ENCODE assay signal across 24 mouse cellular contexts in genomic region chr6:80263972-80264371, GRCm38 (mm10).
A peak's percentile ranks its signal among the peaks of the same experiment; 100 is the strongest.
DNase-seq lines count a peak whose midpoint lies in the region; ATAC-seq lines count a peak whose summit lies in the region.
"Had no signal": no experiment of that assay in that cellular context is flagged by ENCODE, and none has a peak within 500 bp of the region (broad histone marks: within the 10 kb centered on the region; RNA-seq: fewer than 3 reads in every experiment).

No protein-coding gene starts in this region.

- no peaks in the 10 kb centered on the region for H3K4me1 ChIP-seq in embryonic facial prominence, embryonic 11.5 days (ENCODE audit: control insufficient read depth, insufficient read depth, low read length)
- H3K4me1 ChIP-seq in embryonic facial prominence, embryonic 10.5 days: no peaks in the 10 kb centered on the region
- no peaks in the 10 kb centered on the region for H3K4me1 ChIP-seq in kidney, embryonic 15.5 days
- H3K4me1 ChIP-seq in lung, embryonic 16.5 days (replicated peaks; ENCODE audit: control insufficient read depth, insufficient read depth, low read length): no peaks in the 10 kb centered on the region
- H3K4me1 ChIP-seq: forebrain, embryonic 12.5 days; forebrain, embryonic 15.5 days; hindbrain, embryonic 12.5 days; hindbrain, embryonic 15.5 days had no signal

- H3K9ac ChIP-seq in embryonic facial prominence, embryonic 11.5 days (replicated peaks; ENCODE audit: low read length): no peak overlapping the region
- no peak overlapping the region for H3K9ac ChIP-seq in kidney, embryonic 15.5 days
- no peak overlapping the region for H3K9ac ChIP-seq in lung, embryonic 16.5 days (ENCODE audit: low read length)
- H3K9ac ChIP-seq: embryonic facial prominence, embryonic 12.5 days; forebrain, embryonic 12.5 days; forebrain, embryonic 15.5 days; hindbrain, embryonic 12.5 days; hindbrain, embryonic 15.5 days had no signal

- intact Hi-C loops in gastrocnemius, postnatal 36 days (cut with DNase I): no loop called here

- H3K27ac ChIP-seq in embryonic facial prominence, embryonic 11.5 days (replicated peaks; ENCODE audit: low read depth, low read length): no peak overlapping the region
- no peak overlapping the region for H3K27ac ChIP-seq in embryonic facial prominence, embryonic 10.5 days (replicated peaks)
- no peak overlapping the region for H3K27ac ChIP-seq in kidney, embryonic 15.5 days
- no peak overlapping the region for H3K27ac ChIP-seq in lung, embryonic 16.5 days (ENCODE audit: low read length)
- H3K27ac ChIP-seq: embryonic facial prominence, embryonic 12.5 days; forebrain, embryonic 12.5 days; forebrain, embryonic 15.5 days; hindbrain, embryonic 12.5 days; hindbrain, embryonic 15.5 days had no signal

- no peaks in the 10 kb centered on the region for H3K9me3 ChIP-seq in embryonic facial prominence, embryonic 11.5 days (replicated peaks; ENCODE audit: control insufficient read depth, low read length)
- no peaks in the 10 kb centered on the region for H3K9me3 ChIP-seq in embryonic facial prominence, embryonic 10.5 days
- H3K9me3 ChIP-seq in kidney, embryonic 15.5 days (replicated peaks): no peaks in the 10 kb centered on the region
- no peaks in the 10 kb centered on the region for H3K9me3 ChIP-seq in lung, embryonic 16.5 days (ENCODE audit: control insufficient read depth, low read length)
- H3K9me3 ChIP-seq: embryonic facial prominence, embryonic 12.5 days; forebrain, embryonic 12.5 days; forebrain, embryonic 15.5 days; hindbrain, embryonic 12.5 days; hindbrain, embryonic 15.5 days had no signal

- WGBS in embryonic facial prominence, embryonic 11.5 days: 32% methylated on average over 4 of the region's 4 CpGs
- 47% methylated on average over 4 of the region's 4 CpGs for WGBS in embryonic facial prominence, embryonic 10.5 days
- WGBS in kidney, embryonic 15.5 days: 51% methylated on average over 4 of the region's 4 CpGs
- 36% methylated on average over 4 of the region's 4 CpGs for WGBS in lung, embryonic 16.5 days

- H3K4me2 ChIP-seq in embryonic facial prominence, embryonic 11.5 days (ENCODE audit: low read depth, low read length): no peak overlapping the region
- H3K4me2 ChIP-seq in kidney, embryonic 15.5 days: no peak overlapping the region
- H3K4me2 ChIP-seq in lung, embryonic 16.5 days (ENCODE audit: low read depth, low read length): no peak overlapping the region
- H3K4me2 ChIP-seq: embryonic facial prominence, embryonic 12.5 days; forebrain, embryonic 12.5 days; forebrain, embryonic 15.5 days; heart, embryonic 11.5 days; hindbrain, embryonic 12.5 days; hindbrain, embryonic 15.5 days had no signal

- DNase-seq in embryonic facial prominence, embryonic 11.5 days (ENCODE audit: low spot score): peak; percentile 43
- DNase-seq in embryonic facial prominence, embryonic 10.5 days (ENCODE audit: low spot score): no peak
- DNase-seq in kidney, postnatal 4 days: peak; percentile 2 to 4
- DNase-seq in lung, adult 18-20 months: no peak
- peak; percentile 19 for DNase-seq in forelimb bud, embryonic 11.5 days (ENCODE audit: low read depth, low spot score)
- no peak for DNase-seq in gastrocnemius, postnatal 36 days
- DNase-seq: adrenal gland, adult 2 months; adrenal gland, postnatal 14 days; cerebellum, adult 11 months; cerebellum, adult 2 months; cerebellum, adult 9-11 months; cerebellum, postnatal 25 days; gastrocnemius, postnatal 10 days; heart, adult 11 months had no signal

- no peaks in the 10 kb centered on the region for H3K27me3 ChIP-seq in embryonic facial prominence, embryonic 11.5 days (ENCODE audit: control insufficient read depth, insufficient read depth, low read length)
- H3K27me3 ChIP-seq in embryonic facial prominence, embryonic 10.5 days (replicated peaks; ENCODE audit: low read depth, poor library complexity, severe bottlenecking): no peaks in the 10 kb centered on the region
- H3K27me3 ChIP-seq in kidney, embryonic 15.5 days: no peaks in the 10 kb centered on the region
- H3K27me3 ChIP-seq in lung, embryonic 16.5 days (ENCODE audit: control insufficient read depth, insufficient read depth, low read depth, low read length): no peaks in the 10 kb centered on the region
- H3K27me3 ChIP-seq: embryonic facial prominence, embryonic 12.5 days; forebrain, embryonic 12.5 days; forebrain, embryonic 15.5 days; hindbrain, embryonic 12.5 days; hindbrain, embryonic 15.5 days had no signal

- H3K4me3 ChIP-seq in embryonic facial prominence, embryonic 11.5 days (ENCODE audit: low read depth, low read length): no peak overlapping the region
- no peak overlapping the region for H3K4me3 ChIP-seq in embryonic facial prominence, embryonic 10.5 days
- no peak overlapping the region for H3K4me3 ChIP-seq in kidney, embryonic 15.5 days (replicated peaks)
- no peak overlapping the region for H3K4me3 ChIP-seq in lung, embryonic 16.5 days (ENCODE audit: low read length)
- H3K4me3 ChIP-seq: embryonic facial prominence, embryonic 12.5 days; erythroblast, embryonic 14.5 days; forebrain, embryonic 12.5 days; forebrain, embryonic 15.5 days; hindbrain, embryonic 12.5 days; hindbrain, embryonic 15.5 days had no signal

- no peak for ATAC-seq in embryonic facial prominence, embryonic 11.5 days (replicated peaks; ENCODE audit: insufficient number of reproducible peaks, low FRiP score, low TSS enrichment, low read depth)
- no peak for ATAC-seq in kidney, embryonic 15.5 days (replicated peaks; ENCODE audit: low FRiP score)
- peak; percentile 66; the same call in 1 of the 2 replicates for ATAC-seq in lung, embryonic 16.5 days (ENCODE audit: low read depth)
- ATAC-seq: CD4-positive, CD25-positive, alpha-beta regulatory T cell, adult 4 months; forebrain, embryonic 15.5 days had no signal

- H3K36me3 ChIP-seq in embryonic facial prominence, embryonic 11.5 days (replicated peaks; ENCODE audit: control insufficient read depth, insufficient read depth, low read depth, low read length): no peaks in the 10 kb centered on the region
- no peaks in the 10 kb centered on the region for H3K36me3 ChIP-seq in embryonic facial prominence, embryonic 10.5 days (replicated peaks)
- H3K36me3 ChIP-seq in kidney, embryonic 15.5 days: no peaks in the 10 kb centered on the region
- no peaks in the 10 kb centered on the region for H3K36me3 ChIP-seq in lung, embryonic 16.5 days (ENCODE audit: control insufficient read depth, insufficient read depth, low read length)
- H3K36me3 ChIP-seq: embryonic facial prominence, embryonic 12.5 days; forebrain, embryonic 12.5 days; forebrain, embryonic 15.5 days; hindbrain, embryonic 12.5 days; hindbrain, embryonic 15.5 days had no signal

Comparison
In these comparisons a context has a peak if more than half of its experiments do, and no peak if none do; other contexts are left out.
1. DNase-seq: peak in embryonic facial prominence, embryonic 11.5 days (single experiment), kidney, postnatal 4 days (2 of 2) and forelimb bud, embryonic 11.5 days (single experiment); none in embryonic facial prominence, embryonic 10.5 days (single experiment), lung, adult 18-20 months (0 of 2) and gastrocnemius, postnatal 36 days (0 of 2).